Mouse (Mus musculus): ENCODE measurements around the gene Gm45837.

- peak; percentile 95 for TF ChIP-seq CTCF (IDR thresholded peaks at IDR 0.05; ENCODE audit: low read depth, low read length)
- no peak for TF ChIP-seq POLR2A (IDR thresholded peaks at IDR 0.05; ENCODE audit: extremely low read depth, insufficient read depth, low read length)
Measured at GRCm38 (mm10) chr7:101412796-101413195, 2.1 kb downstream of the Gm45837 start.

All from liver, adult 2 months (tissue).